Mouse (Mus musculus) liver, embryonic 14 days (tissue): Measurements from ENCODE around the gene Fbf1. TPM values are rescaled to one million over a fixed set of nuclear protein-coding genes. Genes with fewer than 3 reads are reported as not detected.

ENCODE experiments used
- polyA plus RNA-seq: library from polyadenylated mRNA; depleted of rRNA; stranded (reverse); fragments of >200 nt; gene quantifications from 2 replicates; pipeline ENCODE4 v1.2.3, GENCODE M21; 2012; rRNA removed

Fbf1 gene
- 8.4 and 9.4 TPM in 2 replicates for polyA plus RNA-seq

GRCm38 (mm10) chr11:116167884-116168439 lies at the start of gene Fbf1:
Gene Fbf1, minus strand, starts transcription at chr11:116168166.

GRCm38 (mm10) chr11:116198639-116199531 lies 30.9 kb upstream of the Fbf1 start, which contains the start of the genes Ten1 and Acox1:
Gene Ten1, plus strand, starts transcription at chr11:116198855.
Gene Acox1, minus strand, starts transcription at chr11:116199045.

DNA sequence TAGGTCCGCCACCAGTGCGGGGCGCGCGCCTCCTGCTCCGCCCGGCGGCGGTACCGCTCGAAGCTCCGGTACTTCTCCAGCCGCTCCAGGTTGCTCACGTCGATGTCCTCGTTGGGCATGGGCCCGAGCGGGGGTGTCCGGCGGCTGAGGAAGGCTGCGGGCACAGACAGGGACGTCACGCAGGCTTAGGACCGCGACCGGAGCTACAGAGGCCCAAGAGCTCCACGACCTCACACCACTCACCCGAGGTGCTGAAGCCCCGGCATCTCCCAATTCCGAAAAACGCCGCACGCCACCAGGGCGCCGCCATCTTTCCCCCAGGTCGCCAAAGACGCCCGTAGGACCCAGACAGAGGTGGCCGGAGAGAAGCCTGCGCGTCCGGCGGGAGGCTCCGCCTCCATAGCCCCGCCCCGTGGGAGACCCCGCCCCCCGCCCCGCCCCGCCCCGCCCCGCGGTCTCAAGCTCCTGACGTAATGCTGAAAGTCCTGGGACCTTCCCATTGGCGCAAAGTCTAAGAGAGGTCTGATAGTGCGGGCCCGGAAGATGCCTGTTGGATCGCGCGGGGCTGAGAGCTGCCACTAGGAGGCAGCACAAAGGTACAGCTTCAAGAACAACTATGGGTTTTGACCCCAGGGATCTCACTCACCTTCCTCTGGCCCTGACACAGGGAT lies 29.4 kb downstream of the Fbf1 start, which contains the start of gene Mrpl38:
Mrpl38 (minus strand) TSS at position 401 of the 671 bp plus-strand sequence.

GRCm38 (mm10) chr11:116130488-116131205 lies 37.3 kb downstream of the Fbf1 start, which contains the start of gene Trim65:
Gene Trim65, minus strand, starts transcription at chr11:116131128.

GRCm38 (mm10) chr11:116127156-116127980 lies 40.6 kb downstream of the Fbf1 start, which contains the start of gene Trim47:
Gene Trim47, minus strand, starts transcription at chr11:116127210.

Other genes starting within 250 kb of the Fbf1 start
- gene Sap30bp, start 234.9 kb downstream of the Fbf1 start, polyA plus RNA-seq: 25.8 and 29.5 TPM in 2 replicates
- 6.3 and 7.7 TPM in 2 replicates for gene Recql5, start 234.7 kb downstream of the Fbf1 start, polyA plus RNA-seq
- 0.09 and 0.11 TPM in 2 replicates for gene Itgb4, start 193.5 kb downstream of the Fbf1 start, polyA plus RNA-seq
- 50.4 and 60.3 TPM in 2 replicates for gene Galk1, start 155.4 kb downstream of the Fbf1 start, polyA plus RNA-seq
- gene H3f3b, start 140.2 kb downstream of the Fbf1 start, polyA plus RNA-seq: 250 and 282 TPM in 2 replicates
- 11.1 and 11.6 TPM in 2 replicates for gene Unk, start 137.8 kb downstream of the Fbf1 start, polyA plus RNA-seq
- 17.2 and 18.8 TPM in 2 replicates for gene Unc13d, start 90.2 kb downstream of the Fbf1 start, polyA plus RNA-seq
- gene Wbp2, start 81.2 kb downstream of the Fbf1 start, polyA plus RNA-seq: 40.4 and 47.0 TPM in 2 replicates
- gene Trim47, start 41.0 kb downstream of the Fbf1 start, polyA plus RNA-seq: 1.9 TPM in 2 replicates
- gene Trim65, start 37.0 kb downstream of the Fbf1 start, polyA plus RNA-seq: 1.2 and 1.4 TPM in 2 replicates
- 14.7 and 19.3 TPM in 2 replicates for gene Mrpl38, start 29.3 kb downstream of the Fbf1 start, polyA plus RNA-seq
- 17.4 and 21.2 TPM in 2 replicates for gene Ten1, start 30.7 kb upstream of the Fbf1 start, polyA plus RNA-seq
- 13.8 and 15.6 TPM in 2 replicates for gene Acox1, start 30.9 kb upstream of the Fbf1 start, polyA plus RNA-seq
- gene Evpl, start 69.9 kb upstream of the Fbf1 start, polyA plus RNA-seq: 0.07 and 0.28 TPM in 2 replicates
- 35.5 and 39.0 TPM in 2 replicates for gene Srp68, start 106.1 kb upstream of the Fbf1 start, polyA plus RNA-seq
- 0.01 TPM in 1 of 2 replicates, not detected in the other for gene Galr2, start 112.8 kb upstream of the Fbf1 start, polyA plus RNA-seq
- 8.0 and 8.8 TPM in 2 replicates for gene Exoc7, start 139.1 kb upstream of the Fbf1 start, polyA plus RNA-seq
- 0.94 and 1.0 TPM in 2 replicates for gene Foxj1, start 167.2 kb upstream of the Fbf1 start, polyA plus RNA-seq
- gene Rnf157, start 244.9 kb upstream of the Fbf1 start, polyA plus RNA-seq: 0.58 and 0.62 TPM in 2 replicates